Mouse (Mus musculus) heart, embryonic 11.5 days (tissue): ENCODE results near the gene Elof1. TPM values are rescaled to one million over a fixed set of nuclear protein-coding genes. Genes with fewer than 3 reads are reported as not detected.
"Not testable (repeated sequence)": the region's sequence is repeated elsewhere in the genome, so short reads cannot be mapped to it uniquely, and the experiment has no call there.

ENCODE experiments used
- ATAC-seq: fragments of 200-750 bp; cut with Nextera tagmentation; replicated peaks from 2 replicates; pipeline ENCODE4 v1.8.0; 2017; ENCODE audit warnings: moderate library complexity; ENCODE audit not compliant: insufficient number of reproducible peaks, low FRiP score, low TSS enrichment
- H3K27ac ChIP-seq: fragments of 300-500 bp; sonication (generic); 2 replicates; pipeline ENCODE4 v1.5.1; 2014; ENCODE audit warnings: mild to moderate bottlenecking, low read depth, low read length
- H3K27me3 ChIP-seq: fragments of 300-500 bp; sonication (generic); 2 replicates; pipeline ENCODE4 v1.6.1; 2014; ENCODE audit warnings: mild to moderate bottlenecking, low read length, mixed read lengths; ENCODE audit not compliant: control insufficient read depth, insufficient read depth
- H3K36me3 ChIP-seq: fragments of 300-500 bp; sonication (generic); 2 replicates; pipeline ENCODE4 v1.6.1; 2014; ENCODE audit warnings: mild to moderate bottlenecking, low read length, moderate library complexity, mixed read lengths; ENCODE audit not compliant: control insufficient read depth, insufficient read depth
- H3K4me1 ChIP-seq: fragments of 300-500 bp; sonication (generic); 2 replicates; pipeline ENCODE4 v1.6.1; 2014; ENCODE audit warnings: low read length; ENCODE audit not compliant: control insufficient read depth, insufficient read depth
- H3K4me2 ChIP-seq: fragments of 300-500 bp; sonication (generic); 2 replicates; pipeline ENCODE4 v1.6.1; 2014; ENCODE audit warnings: mild to moderate bottlenecking, moderate library complexity
- H3K4me3 ChIP-seq: fragments of 300-500 bp; sonication (generic); 2 replicates; pipeline ENCODE4 v1.5.1; 2014; ENCODE audit warnings: low read depth, low read length
- H3K9ac ChIP-seq: fragments of 300-500 bp; sonication (generic); 2 replicates; pipeline ENCODE4 v1.6.1; 2014; ENCODE audit warnings: mild to moderate bottlenecking, low read depth, low read length, moderate library complexity
- H3K9me3 ChIP-seq: fragments of 300-500 bp; sonication (generic); replicated peaks from 2 replicates; pipeline ENCODE4 v1.6.1; 2016; ENCODE audit warnings: low read length; ENCODE audit not compliant: control insufficient read depth
- WGBS: fragments of 180-500 bp; shearing (Covaris S2); extraction: QIAGEN DNeasy Blood & Tissue Kit; methylation state at CpG from one replicate; pipeline ENCODE4 v1.1.7; 2014; ENCODE audit not compliant: insufficient replicate concordance; 5-methylcytosine and 5-hydroxymethylcytosine counted together
- polyA plus RNA-seq: library from polyadenylated mRNA; unstranded; fragments of >200 nt; fragmentation: Nextera tagmentation; extraction: Ambion mirVana; gene quantifications from 2 replicates; pipeline ENCODE4 v1.2.1, GENCODE M21; 2014

The Elof1 gene
- polyA plus RNA-seq, 1 experiment from 2014 or later, result 134 TPM

- ATAC-seq, result no peak
These were observed 27.0 kb downstream of the Elof1 start for GRCm38 (mm10) chr9:22089986-22090385.

GRCm38 (mm10) chr9:22089281-22089680 lies 27.7 kb downstream of the Elof1 start:
- ATAC-seq, result no peak

More at GRCm38 (mm10) chr9:22089986-22090385, 27.0 kb downstream of the Elof1 start:
- H3K4me3 ChIP-seq, result no peak overlapping the region
- H3K4me1 ChIP-seq, result peaks cover 4% of the 10 kb centered on the region; the same call in 1 of the 2 replicates
- H3K4me2 ChIP-seq, result no peak overlapping the region
- H3K9me3 ChIP-seq, result no peaks in the 10 kb centered on the region
- H3K36me3 ChIP-seq, result no peaks in the 10 kb centered on the region
- no peak overlapping the region for H3K9ac ChIP-seq
- no peak overlapping the region for H3K27ac ChIP-seq
- no peaks in the 10 kb centered on the region for H3K27me3 ChIP-seq
- 78% methylated on average over 7 of the region's 7 CpGs for WGBS

GRCm38 (mm10) chr9:22087034-22087618 lies 29.8 kb downstream of the Elof1 start:
- 0 out of 2 replicates have a peak, but pooled peaks cover 3% of the 10 kb centered on the region for H3K36me3 ChIP-seq
- H3K4me2 ChIP-seq, result no peak overlapping the region
- H3K27ac ChIP-seq, result no peak overlapping the region
- WGBS, result 77% methylated on average over 2 of the region's 2 CpGs
- peaks cover 4% of the 10 kb centered on the region; the same call in 1 of the 2 replicates for H3K4me1 ChIP-seq
- no peaks in the 10 kb centered on the region for H3K9me3 ChIP-seq
- no peak for ATAC-seq
- H3K9ac ChIP-seq, result no peak overlapping the region
- H3K4me3 ChIP-seq, result no peak overlapping the region
- H3K27me3 ChIP-seq, result no peaks in the 10 kb centered on the region

More at GRCm38 (mm10) chr9:22089281-22089680, 27.7 kb downstream of the Elof1 start:
- Histone ChIP-seq H3K4me3 (no peak overlapping the region), H3K36me3 (no peaks in the 10 kb centered on the region), H3K27ac (no peak overlapping the region), H3K27me3 (no peaks in the 10 kb centered on the region), H3K9ac (no peak overlapping the region), H3K9me3 (no peaks in the 10 kb centered on the region), H3K4me2 (no peak overlapping the region), H3K4me1 (peaks cover 4% of the 10 kb centered on the region; the same call in 1 of the 2 replicates)
- WGBS, result 98% methylated on average over 7 of the region's 7 CpGs

GRCm38 (mm10) chr9:22086012-22086411 lies 31.0 kb downstream of the Elof1 start:
- whole genome bisulfite sequencing, result 79% methylated on average over 6 of the region's 6 CpGs
- no peaks in the 10 kb centered on the region for H3K9me3 ChIP-seq

GRCm38 (mm10) chr9:22085022-22085834 lies 31.7 kb downstream of the Elof1 start, which contains the start of gene Ecsit:
TSS of gene Ecsit (minus strand) at chr9:22085438.
- peaks cover 4% of the 10 kb centered on the region; the same call in 1 of the 2 replicates for H3K4me1 ChIP-seq
- peak within 1 kb of the TSS; percentile 86 for H3K4me3 ChIP-seq
- peak; percentile 97 for ATAC-seq
- H3K27ac ChIP-seq, result peak within 1 kb of the TSS; percentile 80
- no peaks in the 10 kb centered on the region for H3K27me3 ChIP-seq
- H3K9me3 ChIP-seq, result no peaks in the 10 kb centered on the region
- WGBS, result 1% methylated on average over 48 of the region's 48 CpGs
- H3K36me3 ChIP-seq, result peaks cover 5% of the 10 kb centered on the region; the same call in 1 of the 2 replicates
- H3K9ac ChIP-seq, result peak within 1 kb of the TSS; percentile 84
- peak within 1 kb of the TSS; percentile 85 for H3K4me2 ChIP-seq

More at GRCm38 (mm10) chr9:22086012-22086411, 31.0 kb downstream of the Elof1 start:
- H3K9ac ChIP-seq, result peak overlapping the region; percentile 83
- 0 out of 2 replicates have a peak, but pooled peaks cover 3% of the 10 kb centered on the region for H3K36me3 ChIP-seq
- H3K4me3 ChIP-seq, result peak overlapping the region; percentile 86
- H3K4me1 ChIP-seq, result peaks cover 4% of the 10 kb centered on the region; the same call in 1 of the 2 replicates
- no peak for ATAC-seq
- no peaks in the 10 kb centered on the region for H3K27me3 ChIP-seq
- H3K4me2 ChIP-seq, result peak overlapping the region; percentile 85
- peak overlapping the region; percentile 80; the same call in 1 of the 2 replicates for H3K27ac ChIP-seq

GRCm38 (mm10) chr9:22084667-22085021 lies 32.3 kb downstream of the Elof1 start:
- Histone ChIP-seq H3K27ac (no peak overlapping the region), H3K4me1 (peaks cover 4% of the 10 kb centered on the region; the same call in 1 of the 2 replicates)
- ATAC-seq, result peak; percentile 46; the same call in 1 of the 2 replicates

GRCm38 (mm10) chr9:22076223-22076622 lies 40.7 kb downstream of the Elof1 start:
- WGBS, result 92% methylated on average over 23 of the region's 23 CpGs
- no peak for ATAC-seq
- peaks cover 9% of the 10 kb centered on the region; the same call in 1 of the 2 replicates for H3K36me3 ChIP-seq
- H3K9ac ChIP-seq, result no peak overlapping the region
- H3K9me3 ChIP-seq, result no peaks in the 10 kb centered on the region
- no peak overlapping the region for H3K27ac ChIP-seq
- H3K4me2 ChIP-seq, result no peak overlapping the region
- no peak overlapping the region for H3K4me3 ChIP-seq
- no peaks in the 10 kb centered on the region for H3K4me1 ChIP-seq
- H3K27me3 ChIP-seq, result no peaks in the 10 kb centered on the region

More at GRCm38 (mm10) chr9:22084667-22085021, 32.3 kb downstream of the Elof1 start:
- Histone ChIP-seq H3K4me2 (peak overlapping the region; percentile 85), H3K9ac (peak overlapping the region; percentile 84), H3K36me3 (peaks cover 5% of the 10 kb centered on the region; the same call in 1 of the 2 replicates), H3K4me3 (peak overlapping the region; percentile 86), H3K27me3 (no peaks in the 10 kb centered on the region), H3K9me3 (no peaks in the 10 kb centered on the region)
- 34% methylated on average over 4 of the region's 4 CpGs for WGBS

GRCm38 (mm10) chr9:22075778-22076177 lies 41.2 kb downstream of the Elof1 start:
- WGBS, result 81% methylated on average over 5 of the region's 5 CpGs
- not testable (repeated sequence) for H3K4me1 ChIP-seq, H3K9ac ChIP-seq, H3K27ac ChIP-seq, H3K36me3 ChIP-seq, H3K9me3 ChIP-seq, H3K4me3 ChIP-seq, ATAC-seq, H3K4me2 ChIP-seq, H3K27me3 ChIP-seq
